Mouse (Mus musculus) midbrain, embryonic 11.5 days (tissue): Measurements from ENCODE around the gene Pck1. TPM values are rescaled to one million over a fixed set of nuclear protein-coding genes. Genes with fewer than 3 reads are reported as not detected.

ENCODE experiments used
- ATAC-seq: fragments of 200-750 bp; cut with Nextera tagmentation; 2 replicates; pipeline ENCODE4 v1.8.0; 2017; ENCODE audit warnings: moderate TSS enrichment, moderate library complexity; ENCODE audit not compliant: low FRiP score
- DNase-seq: peaks from one replicate; pipeline ENCODE4 v3.0.0; 2015; ENCODE audit warnings: low spot score; ENCODE audit errors: missing footprints
- H3K27ac ChIP-seq: fragments of 300-500 bp; sonication (generic); 2 replicates; pipeline ENCODE4 v1.5.1; 2014; ENCODE audit warnings: low read depth, low read length
- H3K27me3 ChIP-seq: fragments of 300-500 bp; sonication (generic); 2 replicates; pipeline ENCODE4 v1.6.1; 2014; ENCODE audit warnings: mild to moderate bottlenecking, low read length, moderate library complexity, mixed read lengths; ENCODE audit not compliant: control insufficient read depth, insufficient read depth
- H3K36me3 ChIP-seq: fragments of 300-500 bp; sonication (generic); 2 replicates; pipeline ENCODE4 v1.6.1; 2014; ENCODE audit warnings: mild to moderate bottlenecking, low read length, moderate library complexity, mixed read lengths; ENCODE audit not compliant: control insufficient read depth, insufficient read depth
- H3K4me1 ChIP-seq: fragments of 300-500 bp; sonication (generic); 2 replicates; pipeline ENCODE4 v1.6.1; 2014; ENCODE audit warnings: low read length; ENCODE audit not compliant: control insufficient read depth, insufficient read depth
- H3K4me2 ChIP-seq: fragments of 300-500 bp; sonication (generic); 2 replicates; pipeline ENCODE4 v1.6.1; 2014; ENCODE audit warnings: mild to moderate bottlenecking, moderate library complexity
- H3K4me3 ChIP-seq: fragments of 300-500 bp; sonication (generic); 2 replicates; pipeline ENCODE4 v1.5.1; 2014; ENCODE audit warnings: low read depth, low read length
- H3K9ac ChIP-seq: fragments of 300-500 bp; sonication (generic); 2 replicates; pipeline ENCODE4 v1.6.1; 2014; ENCODE audit warnings: low read length
- H3K9me3 ChIP-seq: fragments of 300-500 bp; sonication (generic); 2 replicates; pipeline ENCODE4 v1.6.1; 2016; ENCODE audit warnings: low read length; ENCODE audit not compliant: control insufficient read depth
- WGBS: fragments of 180-500 bp; shearing (Covaris S2); extraction: QIAGEN DNeasy Blood & Tissue Kit; methylation state at CpG from one replicate; pipeline ENCODE4 v1.1.7; 2014; 5-methylcytosine and 5-hydroxymethylcytosine counted together
- polyA plus RNA-seq: library from polyadenylated mRNA; unstranded; fragments of >200 nt; fragmentation: Nextera tagmentation; extraction: Ambion mirVana; gene quantifications from 2 replicates; pipeline ENCODE4 v1.2.1, GENCODE M21; 2014

The Pck1 gene
- polyA plus RNA-seq, 1 experiment from 2014 or later = not detected

DNA sequence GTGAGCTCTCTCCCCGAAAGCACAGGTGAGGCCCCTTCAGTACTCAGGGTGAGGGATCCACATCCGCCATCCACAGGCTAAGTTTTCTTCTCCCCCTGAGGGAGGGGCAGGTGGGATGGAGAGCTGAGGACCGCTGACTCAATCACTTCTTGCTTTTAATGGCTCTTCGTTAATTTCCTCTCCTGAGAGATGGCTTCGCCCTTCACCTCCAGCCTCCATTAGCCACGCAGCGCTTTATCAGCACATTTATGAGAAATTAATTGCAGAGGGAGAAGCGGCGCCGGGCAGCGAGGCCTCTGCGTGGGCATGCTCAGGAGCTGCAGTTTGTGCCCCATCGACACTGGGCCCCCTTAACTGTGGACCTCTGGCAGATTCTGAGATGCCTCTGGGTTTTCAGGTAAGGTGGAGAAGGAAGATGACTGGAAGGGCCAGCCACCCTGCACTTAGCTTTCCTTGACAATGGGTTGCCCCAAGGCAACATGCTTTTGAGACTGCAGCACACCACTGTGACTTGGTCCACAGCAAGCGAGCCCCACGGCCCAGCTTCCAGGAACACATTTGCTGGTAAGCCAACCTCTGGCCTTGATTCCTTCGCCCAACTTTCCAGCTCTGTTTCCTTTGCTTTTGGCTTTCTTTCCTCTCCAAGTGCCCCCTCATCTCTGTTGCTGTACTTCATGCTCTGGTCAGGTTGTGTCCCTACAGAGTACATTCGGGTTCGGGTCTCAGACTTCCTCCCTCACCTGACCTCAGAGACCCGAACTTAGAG is 50.3 kb downstream of the Pck1 start:
- Histone ChIP-seq H3K4me1 (no peaks in the 10 kb centered on the region), H3K4me3 (no peak overlapping the region), H3K9me3 (no peaks in the 10 kb centered on the region), H3K9ac (no peak overlapping the region), H3K4me2 (no peak overlapping the region), H3K27me3 (no peaks in the 10 kb centered on the region), H3K27ac (no peak overlapping the region), H3K36me3 (no peaks in the 10 kb centered on the region)
- 88% methylated on average over 19 of the region's 19 CpGs for WGBS
- no peak for DNase-seq
- ATAC-seq = no peak

DNA sequence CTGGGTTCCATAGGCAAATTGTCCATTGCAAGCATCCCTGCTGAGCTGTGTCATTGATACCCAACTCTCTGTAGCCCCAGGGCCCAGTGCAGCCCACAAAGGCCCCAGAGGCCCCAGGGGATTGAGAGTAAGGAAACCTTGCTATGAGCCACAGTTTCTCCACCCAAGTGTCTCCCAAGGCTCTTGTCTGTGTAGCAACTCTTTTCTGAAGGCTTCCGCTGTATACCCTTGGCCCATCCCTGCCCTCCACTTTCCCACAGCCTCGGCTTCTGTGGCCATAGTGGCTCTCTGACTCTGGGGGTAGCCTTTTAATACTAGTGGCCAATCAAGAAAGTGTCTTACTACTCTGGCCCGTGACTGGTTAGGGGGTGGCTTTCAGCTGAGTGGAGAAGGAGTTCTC is 50.9 kb downstream of the Pck1 start:
- Histone ChIP-seq H3K4me2 (no peak overlapping the region), H3K4me1 (no peaks in the 10 kb centered on the region), H3K36me3 (no peaks in the 10 kb centered on the region), H3K9me3 (no peaks in the 10 kb centered on the region), H3K27ac (no peak overlapping the region), H3K27me3 (no peaks in the 10 kb centered on the region), H3K9ac (no peak overlapping the region), H3K4me3 (no peak overlapping the region)
- DNase-seq (no peak), ATAC-seq (no peak)
- 83% methylated on average over 3 of the region's 3 CpGs for whole genome bisulfite sequencing

DNA sequence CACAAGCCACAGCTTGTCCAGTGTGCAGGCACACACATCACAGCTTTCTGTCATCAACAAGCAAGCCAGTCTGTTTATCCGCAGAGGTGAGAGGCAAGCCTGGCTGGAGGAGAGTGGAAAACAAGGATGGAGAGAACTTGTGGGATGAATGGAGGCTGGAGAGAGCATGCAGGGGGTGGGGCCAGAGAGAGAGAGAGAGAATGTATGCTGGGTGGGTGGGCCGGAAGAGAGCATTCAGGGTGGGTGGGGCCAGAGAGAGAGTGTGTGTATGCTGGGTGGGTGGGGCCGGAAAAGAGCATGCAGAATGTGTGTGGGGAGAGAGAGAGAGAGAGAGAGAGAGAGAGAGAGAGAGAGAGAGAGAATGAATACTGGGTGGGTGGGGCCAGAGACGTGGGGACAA is 51.8 kb downstream of the Pck1 start:
- no peak overlapping the region for H3K4me3 ChIP-seq
- 75% methylated on average over 4 of the region's 4 CpGs for WGBS
- no peaks in the 10 kb centered on the region for H3K36me3 ChIP-seq
- no peak overlapping the region for H3K27ac ChIP-seq
- DNase-seq (no peak), ATAC-seq (0 out of 2 replicates have a peak, but pooled peaks have one; percentile 30)
- no peaks in the 10 kb centered on the region for H3K9me3 ChIP-seq
- no peak overlapping the region for H3K4me2 ChIP-seq
- H3K4me1 ChIP-seq = no peaks in the 10 kb centered on the region
- H3K9ac ChIP-seq = no peak overlapping the region
- no peaks in the 10 kb centered on the region for H3K27me3 ChIP-seq

DNA sequence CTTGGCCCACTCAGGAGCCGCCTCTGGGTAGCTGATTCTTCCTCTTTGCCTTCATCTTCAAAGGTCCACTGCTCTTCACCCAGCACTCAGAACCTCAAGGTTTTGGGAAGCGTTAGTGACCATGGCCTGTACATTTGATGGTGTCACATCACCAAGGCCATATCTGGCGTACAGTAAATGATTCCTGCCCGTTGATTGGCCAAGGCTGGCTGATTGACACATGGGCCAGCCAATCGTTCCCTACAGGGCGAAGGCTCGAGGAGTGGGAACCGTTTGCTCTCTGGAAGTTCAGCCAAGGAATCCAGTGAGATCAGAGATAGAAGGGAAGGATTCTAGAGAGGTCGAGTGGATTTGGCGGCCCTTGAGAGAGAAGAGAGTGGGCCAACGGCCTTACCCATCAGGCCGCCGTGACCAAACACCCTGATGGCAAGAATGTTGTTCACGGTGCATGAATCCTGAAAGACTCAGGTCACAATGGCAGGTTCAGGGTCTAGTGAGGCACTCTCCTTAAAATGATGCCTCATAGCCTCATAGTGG is 52.8 kb downstream of the Pck1 start:
- ATAC-seq (no peak), DNase-seq (no peak)
- H3K4me1 ChIP-seq = no peaks in the 10 kb centered on the region
- H3K4me2 ChIP-seq = no peak overlapping the region
- H3K27me3 ChIP-seq = no peaks in the 10 kb centered on the region
- H3K4me3 ChIP-seq = no peak overlapping the region
- no peak overlapping the region for H3K27ac ChIP-seq
- WGBS = 92% methylated on average over 14 of the region's 14 CpGs
- no peaks in the 10 kb centered on the region for H3K9me3 ChIP-seq
- H3K9ac ChIP-seq = no peak overlapping the region
- no peaks in the 10 kb centered on the region for H3K36me3 ChIP-seq

DNA sequence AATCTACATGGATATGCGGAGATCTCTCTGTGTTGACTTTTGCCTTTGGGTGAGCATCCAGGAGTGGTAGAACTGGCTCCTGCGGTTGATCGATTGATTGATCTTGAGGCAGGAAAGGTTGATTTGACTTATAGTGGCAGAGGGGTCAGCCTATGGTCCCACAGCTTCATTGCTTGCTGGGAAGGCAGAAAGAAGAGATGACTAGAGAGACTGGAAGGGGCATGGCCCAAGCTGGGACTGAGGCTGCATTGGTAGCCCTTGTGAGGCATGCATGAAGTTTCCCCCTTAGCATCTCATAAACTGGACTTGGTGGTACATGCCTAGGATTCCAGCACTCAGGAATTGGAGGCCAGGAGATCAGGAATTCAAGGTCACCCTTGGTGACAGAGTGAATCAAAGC is 54.2 kb downstream of the Pck1 start:
- Histone ChIP-seq H3K27me3 (no peaks in the 10 kb centered on the region), H3K27ac (no peak overlapping the region), H3K9me3 (no peaks in the 10 kb centered on the region), H3K4me2 (no peak overlapping the region), H3K36me3 (no peaks in the 10 kb centered on the region), H3K4me3 (no peak overlapping the region), H3K9ac (no peak overlapping the region), H3K4me1 (no peaks in the 10 kb centered on the region)
- WGBS = 91% methylated on average over 3 of the region's 3 CpGs
- ATAC-seq = no peak
- DNase-seq = no peak

Other genes with a start within 250 kb of the Pck1 start
- 17.3 and 20.2 TPM in 2 replicates for gene Bmp7, start 212.7 kb upstream of the Pck1 start, polyA plus RNA-seq
- 0.25 and 0.26 TPM in 2 replicates for gene Spo11, start 175.3 kb upstream of the Pck1 start, polyA plus RNA-seq
- 137 and 140 TPM in 2 replicates for gene Rae1, start 152.9 kb upstream of the Pck1 start, polyA plus RNA-seq
- gene Rbm38, start 132.6 kb upstream of the Pck1 start, polyA plus RNA-seq = 70.4 and 77.3 TPM in 2 replicates
- 0.08 TPM in 1 of 2 replicates, not detected in the other for gene Ctcfl, start 33.5 kb upstream of the Pck1 start, polyA plus RNA-seq
- gene Zbp1, start 65.9 kb downstream of the Pck1 start, polyA plus RNA-seq = 0.46 and 0.55 TPM in 2 replicates
- gene Pmepa1, start 123.5 kb downstream of the Pck1 start, polyA plus RNA-seq = 3.2 and 3.4 TPM in 2 replicates